Mouse (Mus musculus): Measurements from ENCODE around the gene Map4k5. TPM values are rescaled to one million over a fixed set of nuclear protein-coding genes. Genes with fewer than 3 reads are reported as not detected.

Gene Map4k5
- total and polyA plus RNA-seq, 3 experiments, result 7.0 to 8.5 TPM; not detected in 1

DNA sequence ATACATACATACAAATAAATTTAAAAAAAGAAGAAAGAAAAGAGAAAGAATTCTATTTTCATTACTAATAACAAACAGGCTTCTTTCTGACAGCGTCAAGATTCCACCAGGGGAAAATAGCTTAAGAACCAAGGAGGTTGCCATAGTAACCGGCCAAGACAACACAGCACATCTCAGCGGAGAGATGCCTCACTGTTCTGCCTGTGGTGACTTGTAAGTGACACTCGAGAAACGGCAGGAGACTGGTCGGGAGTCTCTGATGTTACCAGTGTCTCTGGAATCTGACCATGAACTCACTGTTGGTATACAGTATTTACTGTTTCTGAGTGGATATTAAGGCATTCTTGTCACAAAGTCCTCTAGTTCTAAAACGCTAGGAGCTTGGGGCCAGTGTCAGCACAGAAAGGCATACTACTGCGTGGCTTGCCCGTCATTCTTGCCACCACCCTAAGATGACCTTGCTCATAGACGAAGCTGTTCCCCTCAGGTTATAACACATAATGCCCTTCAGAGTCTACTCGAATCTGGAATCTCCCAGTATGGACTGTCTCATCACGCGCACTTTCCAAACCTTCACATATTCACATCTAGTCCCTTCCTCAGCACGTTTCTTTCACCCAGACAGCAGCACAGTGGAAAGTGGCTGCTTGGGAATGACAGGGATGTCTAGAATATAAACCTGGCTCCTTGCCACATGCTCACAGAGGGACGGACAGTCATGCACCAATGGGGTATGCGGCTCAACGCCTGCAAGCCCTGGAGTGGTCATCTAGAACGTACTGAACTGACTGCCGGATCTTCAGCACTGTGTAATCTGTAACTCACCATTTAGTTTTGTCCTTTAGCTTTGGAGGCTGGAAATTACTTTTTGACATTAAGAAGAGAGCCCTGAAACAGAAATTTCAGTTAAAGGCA lies 49.2 kb downstream of the Map4k5 start:
- no peak for DNase-seq (ENCODE audit: low read depth, low spot score)
- Histone ChIP-seq H3K27me3 (ENCODE audit: control insufficient read depth in 1 of 2, insufficient read depth in 2 of 2, low read length in 2 of 2) (no peaks in the 10 kb centered on the region), H3K36me3 (ENCODE audit: control insufficient read depth in 1 of 2, insufficient read depth in 2 of 2, low read length in 2 of 2) (peaks cover 0 to 5% of the 10 kb centered on the region in 2 experiments; a peak in 1 of 4 replicates), H3K27ac (ENCODE audit: control insufficient read depth, low read depth, low read length) (no peak overlapping the region), H3K9ac (ENCODE audit: control insufficient read depth, low read depth, low read length, poor library complexity, severe bottlenecking) (no peak overlapping the region), H3K4me3 (ENCODE audit: control insufficient read depth in 1 of 2, insufficient read depth in 1 of 2, low read depth in 2 of 2, low read length in 2 of 2) (no peak overlapping the region), H3K79me2 (ENCODE audit: control insufficient read depth, insufficient read depth, low read length, poor library complexity) (no peaks in the 10 kb centered on the region), H3K4me1 (ENCODE audit: control insufficient read depth in 1 of 2, insufficient read depth in 2 of 2, low read length in 2 of 2) (no peaks in the 10 kb centered on the region), H3K9me3 (replicated peaks; ENCODE audit: insufficient read depth, low read length) (no peaks in the 10 kb centered on the region)
- TF ChIP-seq CHD2 (IDR thresholded peaks at IDR 0.05; ENCODE audit: low read length) (no peak), MYC (IDR thresholded peaks at IDR 0.05; ENCODE audit: low read depth, low read length) (no peak), ZC3H11A (IDR thresholded peaks at IDR 0.05; ENCODE audit: low read depth, low read length) (no peak), ZMIZ1 (IDR thresholded peaks at IDR 0.05; ENCODE audit: low read depth, low read length) (no peak)

DNA sequence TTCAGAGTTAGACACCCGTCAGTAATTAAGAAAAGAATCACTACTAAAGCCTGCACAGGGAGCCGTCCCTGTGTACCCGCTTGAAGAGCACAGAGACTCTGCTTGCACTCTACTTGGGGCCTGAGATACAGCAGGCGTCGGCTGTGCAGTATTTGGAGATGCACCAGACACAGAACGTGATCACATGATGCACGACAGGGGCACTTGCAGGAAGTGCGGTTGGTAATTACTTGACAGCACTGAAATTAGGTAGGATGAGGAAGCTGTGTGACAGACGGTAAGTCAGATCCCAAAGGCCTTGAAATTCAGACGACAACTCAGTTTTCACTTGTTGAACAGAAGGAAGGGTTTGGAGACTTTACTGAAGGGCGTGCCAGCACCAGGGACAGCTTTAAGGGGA lies 54.6 kb downstream of the Map4k5 start:
- Histone ChIP-seq H3K36me3 (ENCODE audit: control insufficient read depth in 1 of 2, insufficient read depth in 2 of 2, low read length in 2 of 2) (peaks cover 0 to 4% of the 10 kb centered on the region in 2 experiments; a peak in 1 of 4 replicates), H3K4me3 (ENCODE audit: control insufficient read depth in 1 of 2, insufficient read depth in 1 of 2, low read depth in 2 of 2, low read length in 2 of 2) (no peak overlapping the region), H3K9ac (ENCODE audit: control insufficient read depth, low read depth, low read length, poor library complexity, severe bottlenecking) (no peak overlapping the region), H3K9me3 (replicated peaks; ENCODE audit: insufficient read depth, low read length) (no peaks in the 10 kb centered on the region), H3K79me2 (ENCODE audit: control insufficient read depth, insufficient read depth, low read length, poor library complexity) (no peaks in the 10 kb centered on the region), H3K27me3 (ENCODE audit: control insufficient read depth in 1 of 2, insufficient read depth in 2 of 2, low read length in 2 of 2) (no peaks in the 10 kb centered on the region), H3K4me1 (ENCODE audit: control insufficient read depth in 1 of 2, insufficient read depth in 2 of 2, low read length in 2 of 2) (no peaks in the 10 kb centered on the region), H3K27ac (ENCODE audit: control insufficient read depth, low read depth, low read length) (no peak overlapping the region)
- DNase-seq (ENCODE audit: low read depth, low spot score), result no peak
- TF ChIP-seq MAZ (IDR thresholded peaks at IDR 0.05; ENCODE audit: low read depth, low read length) (no peak), ZMIZ1 (IDR thresholded peaks at IDR 0.05; ENCODE audit: low read depth, low read length) (no peak), TBP (IDR thresholded peaks at IDR 0.05; ENCODE audit: low read depth, low read length) (no peak), UBTF (IDR thresholded peaks at IDR 0.05; ENCODE audit: borderline replicate concordance, insufficient read depth, low read depth, low read length) (no peak), NELFE (IDR thresholded peaks at IDR 0.05; ENCODE audit: low read depth, low read length) (no peak), CHD2 (IDR thresholded peaks at IDR 0.05; ENCODE audit: low read length) (no peak), EP300 (IDR thresholded peaks at IDR 0.05; ENCODE audit: low read depth in 1 of 2, low read length in 2 of 2) (no peak), CTCF (IDR thresholded peaks at IDR 0.05 in 2 of 3, conservative IDR thresholded peaks at IDR 0.05 in 1 of 3; ENCODE audit: control insufficient read depth in 1 of 3, insufficient read depth in 1 of 3, low read depth in 2 of 3, low read length in 3 of 3, poor library complexity in 1 of 3, severe bottlenecking in 1 of 3) (no peak), GATA1 (IDR thresholded peaks at IDR 0.05; ENCODE audit: low read depth, low read length) (no peak), RCOR1 (IDR thresholded peaks at IDR 0.05; ENCODE audit: low read depth, low read length) (no peak), USF1 (IDR thresholded peaks at IDR 0.05; ENCODE audit: low read depth, low read length) (no peak), MXI1 (IDR thresholded peaks at IDR 0.05; ENCODE audit: low read depth, low read length) (no peak), JUND (IDR thresholded peaks at IDR 0.05; ENCODE audit: low read depth, low read length) (no peak), ZKSCAN1 (IDR thresholded peaks at IDR 0.05; ENCODE audit: low read depth, low read length) (no peak), POLR2A (IDR thresholded peaks at IDR 0.05; ENCODE audit: control insufficient read depth in 1 of 2, insufficient read depth in 1 of 2, low read depth in 1 of 2, low read length in 2 of 2, poor library complexity in 1 of 2) (no peak), NRF1 (IDR thresholded peaks at IDR 0.05; ENCODE audit: insufficient read depth, low read depth, low read length, poor library complexity, severe bottlenecking) (no peak)
